Mouse (Mus musculus): Measurements from ENCODE around the gene Anxa9. TPM values are rescaled to one million over a fixed set of nuclear protein-coding genes. Genes with fewer than 3 reads are reported as not detected.

Anxa9 gene
- polyA plus RNA-seq, 1 experiment from 2014 or later: 1.4 TPM

DNA sequence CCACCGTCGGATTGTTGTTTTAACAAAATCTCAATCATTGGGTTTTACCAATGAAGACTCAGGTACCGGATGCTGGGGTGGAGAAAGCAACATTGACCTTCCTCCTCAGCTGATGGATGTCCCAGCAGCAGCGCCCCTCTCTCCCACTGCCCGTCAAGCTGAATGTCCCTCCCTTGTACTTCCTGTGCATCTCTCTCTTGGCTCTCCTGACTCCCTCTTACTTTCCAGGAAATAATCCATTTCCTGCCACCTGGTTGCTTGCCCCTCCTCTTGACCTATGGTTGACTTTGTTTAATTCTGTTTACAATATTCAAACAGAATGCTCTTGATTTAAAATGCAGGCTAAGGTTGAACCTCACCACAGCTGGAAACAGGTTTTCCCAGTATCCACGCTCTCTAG is 16.8 kb downstream of the Anxa9 start:
- ATAC-seq (ENCODE audit: low FRiP score): no peak
- Histone ChIP-seq H3K36me3 (replicated peaks) (peaks cover 68% of the 10 kb centered on the region), H3K4me1 (no peaks in the 10 kb centered on the region), H3K27me3 (no peaks in the 10 kb centered on the region), H3K4me2 (no peak overlapping the region), H3K27ac (no peak overlapping the region), H3K4me3 (replicated peaks) (no peak overlapping the region), H3K9me3 (no peaks in the 10 kb centered on the region), H3K9ac (no peak overlapping the region)
- 85% methylated on average over 6 of the region's 6 CpGs for WGBS

DNA sequence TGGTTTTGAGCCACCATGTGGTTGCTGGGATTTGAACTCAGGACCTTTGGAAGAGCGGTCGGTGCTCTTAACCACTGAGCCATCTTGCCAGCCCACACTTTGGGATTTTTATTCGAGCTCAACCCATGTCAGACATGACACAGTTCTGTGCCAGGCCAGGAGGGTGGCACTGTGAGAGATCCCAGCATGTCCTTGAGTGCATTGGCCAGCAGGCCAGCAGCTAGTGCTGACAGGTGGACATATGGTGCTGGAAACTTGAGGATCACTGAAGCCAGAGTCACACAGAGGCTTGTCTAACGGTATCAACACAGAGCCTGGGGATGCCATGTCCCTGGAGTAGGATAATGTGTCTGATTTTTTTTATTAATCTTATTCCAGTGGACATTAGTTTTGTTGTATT is 17.6 kb downstream of the Anxa9 start:
- WGBS: 94% methylated on average over 4 of the region's 4 CpGs
- H3K4me3 ChIP-seq (replicated peaks): no peak overlapping the region
- no peaks in the 10 kb centered on the region for H3K9me3 ChIP-seq
- H3K27ac ChIP-seq: no peak overlapping the region
- peaks cover 61% of the 10 kb centered on the region for H3K36me3 ChIP-seq (replicated peaks)
- no peak for ATAC-seq (ENCODE audit: low FRiP score)
- H3K27me3 ChIP-seq: no peaks in the 10 kb centered on the region
- no peak overlapping the region for H3K4me2 ChIP-seq
- H3K4me1 ChIP-seq: no peaks in the 10 kb centered on the region
- H3K9ac ChIP-seq: no peak overlapping the region

DNA sequence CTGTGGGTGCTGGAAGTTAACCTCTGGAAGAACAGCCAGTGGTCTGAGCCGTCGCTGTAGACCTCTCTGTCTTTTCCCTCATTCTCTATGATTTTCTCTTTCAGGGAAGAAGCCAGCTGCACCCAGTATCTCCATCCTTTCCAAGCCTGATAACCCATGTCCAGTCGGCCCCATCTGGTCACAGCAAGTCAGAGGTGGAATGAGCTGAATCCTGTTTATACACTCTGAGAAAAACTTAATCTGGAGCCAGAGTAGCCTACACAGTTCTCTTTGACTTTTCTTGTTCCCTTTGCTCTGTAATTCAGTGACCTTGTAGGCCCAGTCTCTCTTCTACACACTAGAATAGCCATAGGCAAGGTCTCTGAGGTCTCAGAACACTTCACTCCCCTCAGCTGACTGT is 19.4 kb downstream of the Anxa9 start:
- peaks cover 43% of the 10 kb centered on the region for H3K36me3 ChIP-seq (replicated peaks)
- H3K9ac ChIP-seq: no peak overlapping the region
- H3K9me3 ChIP-seq: no peaks in the 10 kb centered on the region
- H3K4me2 ChIP-seq: no peak overlapping the region
- WGBS: 95% methylated on average over 3 of the region's 3 CpGs
- H3K27ac ChIP-seq: no peak overlapping the region
- H3K4me3 ChIP-seq (replicated peaks): no peak overlapping the region
- ATAC-seq (ENCODE audit: low FRiP score): no peak
- no peaks in the 10 kb centered on the region for H3K27me3 ChIP-seq
- H3K4me1 ChIP-seq: peaks cover 10% of the 10 kb centered on the region

DNA sequence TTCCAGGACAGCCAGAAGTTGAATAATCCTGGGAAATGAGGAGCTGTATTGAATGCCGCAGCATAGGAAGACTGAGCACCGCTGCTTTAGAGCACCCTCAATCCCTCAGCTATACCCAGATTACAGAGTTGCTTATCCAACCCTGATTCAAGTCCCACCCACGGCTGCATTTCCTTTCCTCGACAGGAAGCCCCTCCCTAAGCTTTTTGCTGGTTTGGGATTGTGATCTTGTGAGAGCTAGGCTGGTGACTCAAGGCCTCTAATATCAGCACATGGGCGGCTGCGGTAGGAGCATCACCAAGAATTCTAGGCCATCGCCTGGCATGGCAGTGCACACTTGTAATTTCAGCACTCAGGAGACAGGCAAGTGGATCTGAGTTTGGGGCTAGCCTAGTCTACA is 20.5 kb downstream of the Anxa9 start:
- WGBS: 84% methylated on average over 7 of the region's 7 CpGs
- Histone ChIP-seq H3K27me3 (no peaks in the 10 kb centered on the region), H3K4me2 (no peak overlapping the region), H3K27ac (no peak overlapping the region), H3K9me3 (no peaks in the 10 kb centered on the region), H3K36me3 (replicated peaks) (peaks cover 34% of the 10 kb centered on the region), H3K9ac (no peak overlapping the region), H3K4me1 (peaks cover 15% of the 10 kb centered on the region), H3K4me3 (replicated peaks) (no peak overlapping the region)
- no peak for ATAC-seq (ENCODE audit: low FRiP score)

DNA sequence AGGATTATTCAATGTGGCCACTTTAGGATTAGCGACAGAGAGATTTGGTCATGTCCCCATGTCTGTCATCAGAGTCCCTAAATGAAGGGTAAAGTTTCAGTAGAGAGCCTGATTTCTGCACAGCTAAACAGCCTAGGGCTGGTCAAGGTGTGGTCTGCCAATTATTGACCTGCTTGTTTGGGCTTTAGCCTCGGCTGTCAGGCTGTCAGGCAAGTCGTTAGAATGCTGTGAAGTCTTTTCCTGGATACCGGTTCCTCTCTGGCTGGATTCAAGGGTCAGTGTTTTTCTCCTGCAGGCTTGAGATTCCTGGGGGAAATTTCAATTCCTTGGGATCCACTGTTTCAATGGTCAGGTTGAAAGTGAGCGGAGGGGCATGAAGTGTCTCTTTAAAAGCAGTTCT is 21.0 kb downstream of the Anxa9 start:
- no peak overlapping the region for H3K4me3 ChIP-seq (replicated peaks)
- no peak overlapping the region for H3K4me2 ChIP-seq
- WGBS: 74% methylated on average over 5 of the region's 5 CpGs
- H3K36me3 ChIP-seq (replicated peaks): peaks cover 30% of the 10 kb centered on the region
- ATAC-seq (ENCODE audit: low FRiP score): no peak
- no peak overlapping the region for H3K27ac ChIP-seq
- no peak overlapping the region for H3K9ac ChIP-seq
- no peaks in the 10 kb centered on the region for H3K27me3 ChIP-seq
- peaks cover 15% of the 10 kb centered on the region for H3K4me1 ChIP-seq
- H3K9me3 ChIP-seq: no peaks in the 10 kb centered on the region

DNA sequence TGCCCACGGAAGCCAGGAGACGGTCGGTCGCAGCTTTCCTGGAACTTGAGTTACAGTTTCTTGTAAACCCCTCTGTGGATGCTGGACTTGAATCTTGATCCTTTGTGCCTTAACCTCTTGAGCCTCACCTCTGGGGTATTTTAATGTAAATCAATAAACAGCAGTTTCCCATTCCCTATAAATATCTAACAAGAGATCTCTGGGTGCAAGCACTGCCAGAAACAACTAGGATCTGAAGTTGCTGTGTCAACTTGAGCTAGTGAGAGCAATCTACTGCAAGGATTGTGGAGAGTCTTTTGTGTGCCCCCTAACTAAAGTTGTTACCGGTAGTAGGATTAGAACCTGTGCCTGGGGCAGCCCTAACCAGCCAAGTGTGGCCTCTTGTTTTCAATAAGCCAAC is 21.6 kb downstream of the Anxa9 start:
- Histone ChIP-seq H3K36me3 (replicated peaks) (peaks cover 23% of the 10 kb centered on the region), H3K9ac (no peak overlapping the region), H3K9me3 (no peaks in the 10 kb centered on the region), H3K27me3 (no peaks in the 10 kb centered on the region), H3K27ac (no peak overlapping the region), H3K4me1 (peaks cover 19% of the 10 kb centered on the region), H3K4me2 (no peak overlapping the region), H3K4me3 (replicated peaks) (no peak overlapping the region)
- 90% methylated on average over 5 of the region's 5 CpGs for WGBS
- no peak for ATAC-seq (ENCODE audit: low FRiP score)

DNA sequence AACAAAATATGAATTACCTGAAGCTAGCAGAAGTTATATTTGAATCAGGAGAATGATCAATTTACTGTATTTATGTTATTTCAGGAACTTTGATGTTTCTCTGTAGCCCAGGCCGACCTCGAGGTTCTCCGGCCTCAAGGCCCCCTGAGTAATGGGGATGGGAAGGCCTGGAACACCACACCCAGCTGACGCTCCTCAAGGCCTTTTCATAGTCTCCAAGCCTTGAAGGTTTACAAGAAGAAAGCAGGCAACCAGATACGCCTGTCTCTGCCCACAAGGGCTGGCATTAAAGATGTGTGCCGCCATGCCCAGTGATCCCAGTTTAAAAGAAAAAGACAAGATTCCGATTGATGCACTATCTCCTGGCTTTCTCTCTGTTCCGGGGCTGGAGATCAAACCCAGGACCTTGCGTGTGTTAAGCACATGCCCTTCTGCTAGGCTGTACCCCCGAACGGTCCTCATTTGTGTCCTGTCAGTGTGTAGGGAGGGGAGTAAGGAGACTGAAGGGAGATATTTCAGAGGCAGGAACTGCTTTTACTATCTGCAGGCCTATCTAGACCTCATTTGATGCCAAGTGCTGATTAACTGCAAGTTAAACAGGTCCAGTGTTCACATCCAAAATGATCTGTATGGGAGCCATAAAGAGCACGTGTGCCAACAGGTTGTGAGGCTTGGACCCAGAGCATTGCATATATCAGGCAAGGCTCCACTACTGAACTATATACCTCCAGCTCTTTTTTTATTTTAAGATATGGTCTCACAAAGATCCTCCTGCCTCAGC is 22.3 kb downstream of the Anxa9 start:
- no peaks in the 10 kb centered on the region for H3K27me3 ChIP-seq
- peaks cover 19% of the 10 kb centered on the region for H3K4me1 ChIP-seq
- H3K36me3 ChIP-seq (replicated peaks): peaks cover 20% of the 10 kb centered on the region
- H3K9ac ChIP-seq: no peak overlapping the region; the same call in 1 of the 2 replicates
- no peak overlapping the region for H3K27ac ChIP-seq
- H3K9me3 ChIP-seq: no peaks in the 10 kb centered on the region
- peak overlapping the region; percentile 74 for H3K4me2 ChIP-seq
- WGBS: 94% methylated on average over 12 of the region's 12 CpGs
- no peak for ATAC-seq (ENCODE audit: low FRiP score)
- H3K4me3 ChIP-seq (replicated peaks): no peak overlapping the region

DNA sequence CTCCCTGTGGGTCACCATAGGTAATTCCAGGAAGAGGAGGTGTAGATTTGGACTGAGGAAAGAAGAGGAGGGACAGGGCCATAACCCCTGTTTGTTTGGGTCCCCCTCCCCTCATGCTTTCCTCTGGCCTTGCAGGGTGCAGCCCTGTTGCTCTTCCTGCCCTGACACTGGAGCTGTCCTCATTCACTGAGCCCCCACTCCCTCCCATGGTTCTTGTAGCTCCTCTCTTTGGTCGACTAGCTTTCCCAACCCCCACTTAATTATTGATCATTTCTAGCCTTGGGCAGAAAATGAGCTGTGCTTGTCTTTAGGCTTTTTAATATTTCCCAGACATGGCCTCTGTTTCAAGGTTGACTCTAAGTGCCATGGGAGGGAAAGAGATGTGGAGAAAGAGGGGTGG is 22.9 kb downstream of the Anxa9 start:
- H3K4me1 ChIP-seq: peaks cover 19% of the 10 kb centered on the region
- H3K27ac ChIP-seq: 0 out of 2 replicates have a peak overlapping the region, but pooled peaks have one; percentile 95
- peak overlapping the region; percentile 76 for H3K9ac ChIP-seq
- no peaks in the 10 kb centered on the region for H3K27me3 ChIP-seq
- no peaks in the 10 kb centered on the region for H3K9me3 ChIP-seq
- H3K4me3 ChIP-seq (replicated peaks): peak overlapping the region; percentile 70
- H3K36me3 ChIP-seq (replicated peaks): peaks cover 15% of the 10 kb centered on the region
- no peak for ATAC-seq (ENCODE audit: low FRiP score)
- WGBS: 36% methylated on average over 1 of the region's 1 CpGs
- H3K4me2 ChIP-seq: peak overlapping the region; percentile 74

DNA sequence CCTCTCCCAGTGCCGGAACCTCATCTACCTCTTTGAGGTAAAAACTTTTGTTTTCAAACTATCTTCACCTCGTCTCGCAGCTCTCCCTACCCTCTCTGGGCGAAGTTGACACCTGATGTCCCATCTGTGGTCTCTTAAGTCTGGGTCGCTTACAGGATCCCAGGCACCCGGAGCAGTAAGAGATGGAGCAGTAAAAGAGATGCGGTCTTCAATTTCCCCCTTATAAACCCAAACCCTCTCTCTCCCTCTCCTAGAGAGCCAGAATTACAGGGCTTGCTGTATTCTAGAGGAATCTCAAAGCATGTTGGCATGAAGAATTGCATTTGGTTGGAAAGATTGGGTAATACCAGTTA is 23.4 kb downstream of the Anxa9 start:
- Histone ChIP-seq H3K4me3 (replicated peaks) (peak overlapping the region; percentile 70), H3K4me1 (peaks cover 19% of the 10 kb centered on the region), H3K27ac (peak overlapping the region; percentile 95), H3K4me2 (peak overlapping the region; percentile 74), H3K36me3 (replicated peaks) (peaks cover 13% of the 10 kb centered on the region), H3K9ac (peak overlapping the region; percentile 76), H3K9me3 (no peaks in the 10 kb centered on the region), H3K27me3 (no peaks in the 10 kb centered on the region)
- WGBS: 2% methylated on average over 7 of the region's 7 CpGs
- no peak for ATAC-seq (ENCODE audit: low FRiP score)

DNA sequence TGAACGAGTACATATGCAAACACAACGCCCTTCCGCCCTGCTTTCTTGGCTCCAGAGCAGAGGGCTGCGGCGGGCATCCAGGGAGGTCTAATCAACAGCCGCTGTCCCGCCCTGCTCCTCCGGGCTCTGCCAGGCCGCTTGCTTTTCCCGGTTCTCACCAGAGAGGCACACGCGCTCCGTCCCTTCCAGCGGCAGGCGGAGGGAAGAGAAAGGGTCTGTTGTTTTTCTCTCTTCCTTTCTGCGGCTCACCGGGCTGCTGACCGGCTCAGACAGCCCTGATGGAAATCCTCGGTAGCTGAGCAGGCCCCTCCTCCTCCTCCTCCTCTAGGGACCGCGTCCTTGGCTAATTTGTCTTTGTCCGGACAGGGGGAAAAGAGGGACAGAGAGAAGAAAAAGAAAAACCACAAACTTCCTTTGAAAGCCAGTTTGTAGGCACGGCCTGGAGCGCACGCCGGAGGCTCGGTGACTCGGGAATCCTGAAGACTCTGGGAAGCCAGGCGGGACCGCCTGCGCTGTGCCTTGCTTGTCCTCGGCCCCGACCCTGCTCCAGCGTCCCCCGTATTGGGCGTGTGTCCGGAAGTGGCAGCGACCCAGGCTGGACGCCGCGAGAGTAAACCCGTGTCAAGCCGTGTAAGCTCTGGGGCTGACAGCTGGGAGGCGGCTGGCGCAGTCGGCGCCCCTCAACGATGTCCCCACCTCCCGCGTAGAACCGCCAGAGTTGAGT is 23.9 kb downstream of the Anxa9 start:
- H3K9ac ChIP-seq: peak overlapping the region; percentile 76
- under 1% methylated on average over 48 of the region's 51 CpGs for WGBS
- no peaks in the 10 kb centered on the region for H3K27me3 ChIP-seq
- H3K4me2 ChIP-seq: peak overlapping the region; percentile 74
- H3K9me3 ChIP-seq: no peaks in the 10 kb centered on the region
- H3K36me3 ChIP-seq (replicated peaks): peaks cover 8% of the 10 kb centered on the region
- peak overlapping the region; percentile 95 for H3K27ac ChIP-seq
- H3K4me3 ChIP-seq (replicated peaks): peak overlapping the region; percentile 70
- peaks cover 19% of the 10 kb centered on the region for H3K4me1 ChIP-seq
- peak; percentile 69 for ATAC-seq (ENCODE audit: low FRiP score)

DNA sequence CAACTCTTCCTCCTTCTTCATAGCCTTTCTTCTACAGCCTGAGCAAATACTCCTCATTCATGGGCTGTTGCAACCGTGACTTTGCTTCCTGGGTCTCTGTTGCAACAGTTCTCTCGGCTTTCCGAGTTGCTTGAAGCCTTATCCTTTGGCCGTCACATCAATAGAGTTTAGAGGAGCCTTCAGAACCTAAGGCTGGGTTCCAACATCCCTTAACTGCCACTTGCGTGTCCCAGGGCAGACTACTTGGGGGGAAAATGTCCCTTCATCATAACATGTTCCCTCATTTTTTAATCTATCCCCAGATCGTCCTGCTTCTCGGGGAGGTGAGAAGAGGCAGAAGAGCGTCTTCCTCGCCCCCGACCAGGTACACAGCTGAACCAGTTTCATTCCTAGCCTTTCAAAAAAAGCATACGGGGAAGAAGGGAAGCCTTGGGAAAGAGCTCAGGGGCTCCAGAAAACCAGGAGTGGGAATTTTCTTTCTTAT is 24.6 kb downstream of the Anxa9 start:
- ATAC-seq (ENCODE audit: low FRiP score): no peak

DNA sequence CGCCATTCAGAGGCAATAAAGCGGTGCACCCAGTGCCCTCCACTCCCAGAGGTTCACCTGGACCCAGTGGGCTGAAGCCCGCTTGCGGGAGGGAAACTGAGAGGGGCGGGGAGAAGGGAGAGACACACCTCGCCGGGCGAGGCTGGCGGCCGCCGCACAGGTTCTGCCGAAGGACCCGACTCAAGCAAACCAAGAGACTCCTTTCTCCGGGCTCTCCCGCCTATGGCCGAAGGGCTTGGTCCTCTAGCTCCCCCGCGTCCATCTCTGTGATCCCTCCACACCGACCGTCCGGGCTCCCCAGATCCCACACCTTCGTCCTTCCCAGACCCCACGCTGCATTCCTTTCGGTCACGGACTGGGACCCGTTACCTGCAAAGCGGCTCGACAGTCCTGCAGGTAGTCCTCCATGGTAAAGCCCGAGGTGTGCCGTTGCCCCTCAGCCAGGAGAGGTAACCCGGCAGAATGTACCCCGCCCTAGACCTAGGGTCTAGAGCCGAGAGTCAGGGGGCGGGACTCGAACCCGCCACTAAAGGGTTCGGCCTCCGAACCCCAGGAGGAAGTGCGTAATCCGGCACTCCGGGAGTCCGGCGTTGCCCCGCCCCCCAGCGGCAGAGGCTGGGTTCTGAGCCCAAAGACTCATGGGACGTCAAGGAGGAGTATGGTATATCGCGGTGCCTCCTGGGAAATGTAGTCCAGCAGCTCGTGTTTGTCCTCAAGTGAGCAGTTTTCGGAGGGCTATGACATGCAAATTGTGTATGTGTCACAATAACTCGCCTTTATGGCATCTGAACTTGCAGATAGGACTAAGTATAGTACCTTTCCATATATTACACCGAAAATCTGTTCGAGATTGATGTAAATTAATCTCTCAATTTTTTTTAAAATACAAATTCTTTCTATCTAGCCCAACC is 25.5 kb downstream of the Anxa9 start, which contains the start of the genes Mindy1 and Prune1:
Mindy1 (plus strand) TSS at position 130 of the 911 bp plus-strand sequence.
Prune1 (minus strand) TSS at position 861 of the 911 bp plus-strand sequence.
- H3K4me3 ChIP-seq (replicated peaks): peak within 1 kb of the TSS; percentile 70
- peak; percentile 94 for ATAC-seq (ENCODE audit: low FRiP score)
- H3K36me3 ChIP-seq (replicated peaks): no peaks in the 10 kb centered on the region; the same call in 1 of the 2 replicates
- H3K9ac ChIP-seq: peak within 1 kb of the TSS; percentile 76
- peak within 1 kb of the TSS; percentile 74 for H3K4me2 ChIP-seq
- peaks cover 19% of the 10 kb centered on the region for H3K4me1 ChIP-seq
- no peaks in the 10 kb centered on the region for H3K9me3 ChIP-seq
- WGBS: under 1% methylated on average over 53 of the region's 53 CpGs
- no peaks in the 10 kb centered on the region for H3K27me3 ChIP-seq
- H3K27ac ChIP-seq: peak within 1 kb of the TSS; percentile 95

More for the DNA sequence above, 24.6 kb downstream of the Anxa9 start:
- H3K4me2 ChIP-seq: peak overlapping the region; percentile 74
- H3K36me3 ChIP-seq (replicated peaks): peaks cover 2% of the 10 kb centered on the region
- peak overlapping the region; percentile 76 for H3K9ac ChIP-seq
- peak overlapping the region; percentile 70 for H3K4me3 ChIP-seq (replicated peaks)
- no peaks in the 10 kb centered on the region for H3K27me3 ChIP-seq
- 1% methylated on average over 11 of the region's 11 CpGs for WGBS
- H3K27ac ChIP-seq: peak overlapping the region; percentile 95
- H3K4me1 ChIP-seq: peaks cover 19% of the 10 kb centered on the region
- H3K9me3 ChIP-seq: no peaks in the 10 kb centered on the region

Measured in forebrain, embryonic 12.5 days (tissue).